Mouse (Mus musculus) E14TG2a.4 (cell line): ENCODE measurements at regions not wholly inside any gene's neighbourhood (a gene's known extent, or its start where the extent isn't known, plus 50 kb on each side); places are given as distances from the start of the nearest gene placed in this dataset.

Source experiments
- H3K27me3 ChIP-seq: 2 replicates; pipeline ENCODE4 v1.6.1; 2014; ENCODE audit warnings: low read length, control low read depth; ENCODE audit not compliant: insufficient read depth
- H3K36me3 ChIP-seq: 2 replicates; pipeline ENCODE4 v1.6.1; 2014; ENCODE audit warnings: low read length, control low read depth; ENCODE audit not compliant: insufficient read depth
- H3K4me1 ChIP-seq: replicated peaks from 2 replicates; pipeline ENCODE4 v1.6.1; 2014; ENCODE audit warnings: low read depth, low read length, control low read depth
- H3K4me3 ChIP-seq: replicated peaks from 2 replicates; pipeline ENCODE4 v1.5.1; 2014; ENCODE audit warnings: mild to moderate bottlenecking, low read length
- H3K9me3 ChIP-seq: 2 replicates; pipeline ENCODE4 v1.6.1; 2014; ENCODE audit warnings: low read length, control low read depth
- CTCF ChIP-seq: conservative IDR thresholded peaks from 2 replicates; pipeline ENCODE4 v1.5.1; 2014; ENCODE audit warnings: low read length
- NANOG ChIP-seq: IDR thresholded peaks from 2 replicates; pipeline ENCODE4 v1.6.1; 2014; ENCODE audit warnings: borderline replicate concordance, low read length, mixed read lengths
- POU5F1 ChIP-seq: IDR thresholded peaks from 2 replicates; pipeline ENCODE4 v1.6.1; 2014; ENCODE audit warnings: low read length, borderline replicate concordance

DNA sequence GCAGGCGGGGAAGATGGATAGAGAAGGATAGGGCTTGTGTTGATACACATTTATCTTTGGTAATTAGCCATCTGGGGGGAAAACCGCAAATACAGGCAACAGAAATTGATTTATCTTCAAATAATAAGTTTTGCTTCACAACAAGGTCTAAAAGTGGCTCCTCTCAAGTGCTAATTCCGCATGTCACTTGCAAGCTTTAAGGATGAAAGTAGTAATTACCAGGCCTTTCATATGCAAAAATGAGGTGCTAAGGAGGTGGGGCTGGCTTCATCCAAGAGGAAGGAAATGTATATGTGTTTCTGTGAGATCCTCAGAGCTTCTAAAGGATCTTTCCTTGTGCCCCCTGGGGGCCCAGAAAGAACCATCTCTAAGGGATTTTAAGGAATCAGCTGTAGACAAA lies 423.9 kb upstream of the Castor2 start:
- Histone ChIP-seq H3K36me3 (no peaks in the 10 kb centered on the region), H3K4me3 (no peak overlapping the region), H3K4me1 (peaks cover 31% of the 10 kb centered on the region), H3K9me3 (0 out of 2 replicates have a peak, but pooled peaks cover 3% of the 10 kb centered on the region), H3K27me3 (peaks cover 17% of the 10 kb centered on the region)
- TF ChIP-seq CTCF = no peak
- peak; percentile 91; the same call in 1 of the 2 replicates for TF ChIP-seq POU5F1
- TF ChIP-seq NANOG = peak; percentile 79

DNA sequence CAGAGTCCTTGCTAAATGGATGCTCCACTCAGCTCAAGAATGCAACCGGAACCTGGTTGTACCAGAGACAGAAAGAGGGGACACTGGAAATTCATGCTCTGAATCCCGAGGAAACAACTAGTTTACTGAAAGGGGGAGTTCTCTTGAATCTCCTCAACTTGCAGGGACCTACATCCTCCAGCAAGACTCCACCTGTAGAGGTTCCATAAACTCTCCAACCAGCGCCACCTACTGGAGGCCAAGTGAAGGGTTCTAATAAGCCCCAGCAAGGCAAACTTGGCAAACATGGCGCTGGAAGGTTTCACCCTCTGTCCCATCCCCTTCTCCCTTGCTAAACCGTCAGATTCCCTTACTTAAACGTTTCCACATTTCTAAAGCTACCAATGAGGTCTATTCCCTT lies 433.0 kb upstream of the Castor2 start:
- Histone ChIP-seq H3K27me3 (peaks cover 10% of the 10 kb centered on the region; the same call in 1 of the 2 replicates), H3K9me3 (no peaks in the 10 kb centered on the region), H3K4me3 (no peak overlapping the region), H3K4me1 (no peaks in the 10 kb centered on the region), H3K36me3 (no peaks in the 10 kb centered on the region)
- no peak for TF ChIP-seq NANOG
- peak; percentile 83 for TF ChIP-seq CTCF

- Histone ChIP-seq H3K4me3 (no peak overlapping the region), H3K9me3 (no peaks in the 10 kb centered on the region), H3K27me3 (no peaks in the 10 kb centered on the region; the same call in 1 of the 2 replicates), H3K4me1 (no peaks in the 10 kb centered on the region), H3K36me3 (no peaks in the 10 kb centered on the region)
- TF ChIP-seq CTCF = no peak
- no peak for TF ChIP-seq POU5F1
- no peak for TF ChIP-seq NANOG
Observed at GRCm38 (mm10) chr5:133662474-133663256, 436.8 kb upstream of the Castor2 start.

DNA sequence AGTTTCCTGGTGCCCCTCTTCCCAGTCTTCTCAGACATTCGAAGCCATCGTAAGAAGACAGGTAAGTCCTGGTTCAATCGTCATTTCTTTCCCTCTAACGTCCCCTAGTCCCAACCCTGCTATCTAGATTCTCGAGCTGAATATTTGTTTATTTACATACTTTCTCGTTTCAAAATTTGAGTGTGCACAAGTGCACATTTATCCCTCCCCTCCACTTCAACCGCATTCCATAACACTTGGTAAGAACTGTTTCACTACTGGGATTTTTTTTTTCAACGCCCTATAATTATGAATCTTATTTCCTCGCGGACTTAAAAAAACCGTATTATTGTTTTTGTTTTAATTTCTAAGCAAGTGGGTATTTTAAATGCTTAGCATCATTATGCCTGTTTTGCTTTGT lies 439.2 kb upstream of the Castor2 start:
- Histone ChIP-seq H3K36me3 (no peaks in the 10 kb centered on the region), H3K4me3 (no peak overlapping the region), H3K27me3 (no peaks in the 10 kb centered on the region; the same call in 1 of the 2 replicates), H3K9me3 (no peaks in the 10 kb centered on the region), H3K4me1 (no peaks in the 10 kb centered on the region)
- TF ChIP-seq NANOG = no peak
- no peak for TF ChIP-seq POU5F1
- TF ChIP-seq CTCF = no peak

DNA sequence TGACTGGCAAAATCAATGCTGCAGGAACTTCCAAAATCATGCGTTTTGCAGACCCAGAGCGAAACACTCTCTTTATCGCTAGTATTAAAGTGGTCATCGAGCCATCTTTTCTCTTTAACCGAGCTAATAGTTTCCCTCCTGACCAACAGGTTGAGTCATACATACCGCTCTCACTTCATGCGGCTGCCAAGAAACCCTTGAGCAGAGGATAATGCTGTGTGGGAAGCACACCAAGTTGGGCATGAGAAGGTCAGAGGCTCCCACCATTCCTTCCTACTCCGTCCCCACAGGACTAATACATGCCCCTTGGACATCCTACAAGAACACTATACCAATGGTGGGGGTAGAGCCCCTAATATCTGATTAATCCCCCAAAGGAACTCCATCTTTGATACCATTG lies 442.7 kb upstream of the Castor2 start:
- Histone ChIP-seq H3K9me3 (peaks cover 19% of the 10 kb centered on the region), H3K4me1 (no peaks in the 10 kb centered on the region), H3K36me3 (no peaks in the 10 kb centered on the region), H3K4me3 (no peak overlapping the region), H3K27me3 (no peaks in the 10 kb centered on the region)
- TF ChIP-seq CTCF = no peak

GRCm38 (mm10) chr5:133653431-133653830 lies 446.1 kb upstream of the Castor2 start:
- peaks cover 19% of the 10 kb centered on the region for H3K9me3 ChIP-seq
- no peak overlapping the region for H3K4me3 ChIP-seq
- no peaks in the 10 kb centered on the region for H3K36me3 ChIP-seq
- no peaks in the 10 kb centered on the region for H3K4me1 ChIP-seq
- TF ChIP-seq NANOG (no peak), POU5F1 (no peak), CTCF (no peak)
- no peaks in the 10 kb centered on the region for H3K27me3 ChIP-seq

DNA sequence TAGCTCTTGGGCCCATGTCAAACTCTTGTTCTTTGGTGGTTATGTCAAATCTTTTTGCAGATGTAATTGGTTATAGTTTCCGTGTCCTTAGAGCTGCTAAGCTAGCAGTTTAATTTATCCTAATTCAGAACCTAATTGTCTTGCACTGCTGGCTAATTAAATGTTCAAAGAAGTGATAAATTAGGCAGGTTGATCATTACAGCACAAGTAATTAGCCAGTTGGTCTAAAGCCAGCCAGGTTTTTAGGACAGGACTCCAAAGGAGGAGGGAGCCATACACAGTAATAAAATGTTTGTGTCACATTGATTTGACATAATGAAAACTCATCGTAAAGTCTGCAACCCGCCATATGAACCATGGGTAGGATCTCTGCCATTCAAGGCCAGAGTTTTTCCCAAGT lies 449.3 kb upstream of the Castor2 start:
- Histone ChIP-seq H3K36me3 (no peaks in the 10 kb centered on the region), H3K4me1 (no peaks in the 10 kb centered on the region), H3K27me3 (no peaks in the 10 kb centered on the region), H3K4me3 (no peak overlapping the region), H3K9me3 (peaks cover 19% of the 10 kb centered on the region)
- TF ChIP-seq CTCF (no peak), POU5F1 (no peak), NANOG (no peak)

DNA sequence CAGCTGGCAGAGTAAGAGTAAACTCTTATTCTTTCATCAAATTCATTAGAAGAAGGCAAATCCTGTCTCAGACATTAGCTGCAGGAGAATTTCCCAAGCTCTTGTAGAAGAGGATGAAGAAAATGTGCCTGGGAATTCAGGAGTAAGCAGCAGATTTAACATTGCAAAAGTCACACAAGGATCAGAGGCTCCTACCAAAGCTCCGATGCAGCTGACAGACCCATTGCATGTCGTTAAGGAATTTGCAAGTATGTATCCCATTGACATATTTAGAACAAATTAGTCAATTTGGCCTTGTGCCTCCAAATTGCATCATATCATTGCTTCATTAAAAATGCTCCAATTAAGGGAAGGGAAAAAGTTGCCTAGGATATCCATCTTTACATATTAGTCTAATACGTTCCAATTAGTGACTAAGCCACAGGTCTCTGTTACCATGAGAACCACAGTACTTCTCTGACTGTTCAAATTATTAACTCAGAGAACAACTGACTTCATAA lies 453.8 kb upstream of the Castor2 start:
- Histone ChIP-seq H3K4me1 (no peaks in the 10 kb centered on the region), H3K27me3 (no peaks in the 10 kb centered on the region), H3K36me3 (no peaks in the 10 kb centered on the region), H3K4me3 (no peak overlapping the region), H3K9me3 (no peaks in the 10 kb centered on the region)
- TF ChIP-seq NANOG (no peak), CTCF (no peak), POU5F1 (no peak)

GRCm38 (mm10) chr5:133643326-133643725 lies 456.2 kb upstream of the Castor2 start:
- Histone ChIP-seq H3K36me3 (no peaks in the 10 kb centered on the region), H3K9me3 (no peaks in the 10 kb centered on the region), H3K4me3 (no peak overlapping the region), H3K4me1 (no peaks in the 10 kb centered on the region), H3K27me3 (no peaks in the 10 kb centered on the region)
- TF ChIP-seq POU5F1 = no peak
